Mouse (Mus musculus): ENCODE results near the gene Mpv17l.
"Not testable (repeated sequence)": the region's sequence is repeated elsewhere in the genome, so short reads cannot be mapped to it uniquely, and the experiment has no call there.

Mpv17l gene

GRCm38 (mm10) chr16:13940139-13940846, 37.3 kb downstream of the Mpv17l start:
- no peak for DNase-seq (ENCODE audit: low spot score)

GRCm38 (mm10) chr16:13940847-13941395, 38.0 kb downstream of the Mpv17l start:
- DNase-seq (ENCODE audit: low spot score) = no peak

GRCm38 (mm10) chr16:13944178-13944577, 41.2 kb downstream of the Mpv17l start:
- no peak for DNase-seq (ENCODE audit: low spot score)

GRCm38 (mm10) chr16:13944752-13945151, 41.8 kb downstream of the Mpv17l start:
- no peak for DNase-seq (ENCODE audit: low spot score)

GRCm38 (mm10) chr16:13945153-13945552, 42.2 kb downstream of the Mpv17l start:
- no peak for DNase-seq (ENCODE audit: low spot score)

- DNase-seq (ENCODE audit: low spot score) = no peak
Observed at GRCm38 (mm10) chr16:13946306-13946705, 43.3 kb downstream of the Mpv17l start.

- DNase-seq (ENCODE audit: low spot score) = no peak
Observed at GRCm38 (mm10) chr16:13951245-13951644, 48.3 kb downstream of the Mpv17l start.

GRCm38 (mm10) chr16:13962053-13962452, 59.1 kb downstream of the Mpv17l start:
- DNase-seq (ENCODE audit: low spot score) = no peak

- no peak for DNase-seq (ENCODE audit: low spot score)
Observed at GRCm38 (mm10) chr16:13969096-13969495, 66.1 kb downstream of the Mpv17l start.

- DNase-seq (ENCODE audit: low spot score) = no peak
Observed at GRCm38 (mm10) chr16:13972051-13972450, 69.1 kb downstream of the Mpv17l start.

GRCm38 (mm10) chr16:13976358-13976896, 73.5 kb downstream of the Mpv17l start:
- not testable (repeated sequence) for DNase-seq (ENCODE audit: low spot score)

- DNase-seq (ENCODE audit: low spot score) = not testable (repeated sequence)
Observed at GRCm38 (mm10) chr16:13977026-13977425, 74.1 kb downstream of the Mpv17l start.

- DNase-seq (ENCODE audit: low spot score) = not testable (repeated sequence)
Observed at GRCm38 (mm10) chr16:13981726-13982125, 78.8 kb downstream of the Mpv17l start.

GRCm38 (mm10) chr16:13983161-13983560, 80.2 kb downstream of the Mpv17l start:
- DNase-seq (ENCODE audit: low spot score) = no peak

- DNase-seq (ENCODE audit: low spot score) = no peak
Observed at GRCm38 (mm10) chr16:13986197-13986573, 83.2 kb downstream of the Mpv17l start.

- no peak for DNase-seq (ENCODE audit: low spot score)
Observed at GRCm38 (mm10) chr16:13986574-13987478, 83.9 kb downstream of the Mpv17l start, which contains the start of the genes 2900011O08Rik and Ifitm7. 2900011O08Rik (plus strand) TSS chr16:13986604. Ifitm7 (minus strand) TSS chr16:13986888.

- DNase-seq (ENCODE audit: low spot score) = no peak
Observed at GRCm38 (mm10) chr16:13992518-13993248, 89.7 kb downstream of the Mpv17l start.

GRCm38 (mm10) chr16:13994076-13994475, 91.1 kb downstream of the Mpv17l start:
- DNase-seq (ENCODE audit: low spot score) = no peak

- DNase-seq (ENCODE audit: low spot score) = no peak
Observed at GRCm38 (mm10) chr16:13994502-13994901, 91.5 kb downstream of the Mpv17l start.

Measured in c-Kit-positive CD71-positive TER-119-positive erythroid progenitor cells, embryonic 14.5 days (primary cell).